Mouse (Mus musculus): Measurements from ENCODE around the gene Fetub. TPM values are rescaled to one million over a fixed set of nuclear protein-coding genes. Genes with fewer than 3 reads are reported as not detected.

The Fetub gene
- not detected in 2 replicates for polyA plus RNA-seq (2014; fragmentation: Nextera tagmentation; extraction: Ambion mirVana)

DNA sequence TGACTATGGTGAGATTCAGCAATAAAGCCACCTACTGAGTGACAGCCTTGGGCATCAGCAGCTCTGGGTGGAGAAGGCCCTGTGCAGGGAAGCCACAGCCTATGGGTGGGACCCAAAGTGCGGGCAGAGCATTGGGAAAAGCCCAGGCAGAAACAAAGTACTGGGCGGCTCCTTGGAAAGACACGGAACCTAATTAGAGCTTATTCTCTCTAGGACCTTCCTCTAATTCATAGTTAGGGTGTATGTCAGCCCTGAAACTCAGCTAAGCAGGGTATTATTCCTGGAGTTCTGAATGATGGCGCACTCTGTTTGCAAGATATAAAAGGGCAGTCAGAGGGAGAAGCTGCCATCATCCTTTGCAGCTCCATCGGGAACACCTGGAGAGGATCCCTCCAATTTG, at the start of gene Fetub:
Gene Fetub (plus strand): TSS at position 301 of the 400 bp plus-strand sequence.
- Histone ChIP-seq H3K9me3 (ENCODE audit: low read depth, low read length) (no peaks in the 10 kb centered on the region), H3K9ac (no peak within 1 kb of the TSS), H3K4me1 (ENCODE audit: insufficient read depth) (no peaks in the 10 kb centered on the region), H3K27me3 (ENCODE audit: insufficient read depth, low read length) (no peaks in the 10 kb centered on the region), H3K36me3 (ENCODE audit: insufficient read depth) (no peaks in the 10 kb centered on the region), H3K27ac (ENCODE audit: low read depth) (no peak within 1 kb of the TSS), H3K4me3 (ENCODE audit: low read depth, low read length) (no peak within 1 kb of the TSS), H3K4me2 (no peak within 1 kb of the TSS)
- ATAC-seq (ENCODE audit: insufficient read depth) (no peak), DNase-seq (no peak)
- TF ChIP-seq CTCF (IDR thresholded peaks at IDR 0.05; ENCODE audit: low read depth), result no peak
- WGBS, result 86% methylated on average over 5 of the region's 5 CpGs

DNA sequence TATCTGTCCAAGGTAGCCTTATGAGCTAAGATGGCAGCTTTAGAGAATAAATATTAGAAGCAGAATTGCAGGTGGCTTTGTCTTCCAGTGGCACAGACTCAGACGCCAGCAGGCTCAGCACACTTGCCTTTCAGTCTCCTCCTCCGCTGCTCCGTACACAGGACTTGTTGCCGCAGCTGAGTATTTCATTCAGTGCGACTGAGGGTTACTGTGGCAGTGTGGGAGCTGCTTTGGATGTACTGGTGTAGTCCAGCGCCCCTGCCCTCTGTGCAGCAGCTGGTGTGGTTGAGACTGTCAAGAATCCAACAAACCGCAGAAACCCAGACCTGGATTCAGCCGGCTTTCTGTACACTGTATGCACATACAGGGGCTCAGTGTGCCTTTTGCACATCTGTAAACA, 45.7 kb upstream of the Fetub start:
- no peak overlapping the region for H3K27ac ChIP-seq (ENCODE audit: low read depth)
- H3K9ac ChIP-seq, result no peak overlapping the region
- peaks cover 60% of the 10 kb centered on the region for H3K36me3 ChIP-seq (ENCODE audit: insufficient read depth)
- no peak for DNase-seq
- no peak overlapping the region for H3K4me2 ChIP-seq
- WGBS, result 91% methylated on average over 8 of the region's 8 CpGs
- no peak for ATAC-seq (ENCODE audit: insufficient read depth)
- H3K4me1 ChIP-seq (ENCODE audit: insufficient read depth), result no peaks in the 10 kb centered on the region
- no peak for TF ChIP-seq CTCF (IDR thresholded peaks at IDR 0.05; ENCODE audit: low read depth)
- no peaks in the 10 kb centered on the region for H3K27me3 ChIP-seq (ENCODE audit: insufficient read depth, low read length)
- no peak overlapping the region for H3K4me3 ChIP-seq (ENCODE audit: low read depth, low read length)
- no peaks in the 10 kb centered on the region for H3K9me3 ChIP-seq (ENCODE audit: low read depth, low read length)

DNA sequence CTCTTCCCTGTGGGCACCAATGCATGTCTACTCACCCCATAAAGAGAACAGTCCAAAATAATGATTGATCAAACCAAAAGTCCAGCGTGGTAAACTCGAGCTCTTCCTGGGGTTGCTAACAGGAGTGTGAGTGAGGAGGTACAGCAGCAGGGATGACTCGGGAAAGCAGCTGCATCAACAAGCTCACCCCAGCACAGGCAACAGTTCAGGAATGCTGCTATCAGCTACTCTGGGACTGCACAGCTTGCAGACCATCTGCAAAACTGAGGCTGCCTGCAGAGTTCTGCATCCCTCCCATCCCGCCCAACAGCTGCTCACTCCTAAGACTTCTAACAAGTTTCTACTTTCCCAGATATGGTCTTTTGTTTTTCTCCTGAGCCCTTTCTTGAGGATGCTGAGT, 44.8 kb upstream of the Fetub start:
- H3K9me3 ChIP-seq (ENCODE audit: low read depth, low read length), result no peaks in the 10 kb centered on the region
- TF ChIP-seq CTCF (IDR thresholded peaks at IDR 0.05; ENCODE audit: low read depth), result no peak
- ATAC-seq (ENCODE audit: insufficient read depth) (no peak), DNase-seq (no peak)
- H3K4me2 ChIP-seq, result no peak overlapping the region
- WGBS, result 60% methylated on average over 4 of the region's 4 CpGs
- no peak overlapping the region for H3K4me3 ChIP-seq (ENCODE audit: low read depth, low read length)
- no peak overlapping the region for H3K27ac ChIP-seq (ENCODE audit: low read depth)
- H3K27me3 ChIP-seq (ENCODE audit: insufficient read depth, low read length), result no peaks in the 10 kb centered on the region
- H3K4me1 ChIP-seq (ENCODE audit: insufficient read depth), result no peaks in the 10 kb centered on the region
- no peak overlapping the region for H3K9ac ChIP-seq
- peaks cover 50% of the 10 kb centered on the region for H3K36me3 ChIP-seq (ENCODE audit: insufficient read depth)

DNA sequence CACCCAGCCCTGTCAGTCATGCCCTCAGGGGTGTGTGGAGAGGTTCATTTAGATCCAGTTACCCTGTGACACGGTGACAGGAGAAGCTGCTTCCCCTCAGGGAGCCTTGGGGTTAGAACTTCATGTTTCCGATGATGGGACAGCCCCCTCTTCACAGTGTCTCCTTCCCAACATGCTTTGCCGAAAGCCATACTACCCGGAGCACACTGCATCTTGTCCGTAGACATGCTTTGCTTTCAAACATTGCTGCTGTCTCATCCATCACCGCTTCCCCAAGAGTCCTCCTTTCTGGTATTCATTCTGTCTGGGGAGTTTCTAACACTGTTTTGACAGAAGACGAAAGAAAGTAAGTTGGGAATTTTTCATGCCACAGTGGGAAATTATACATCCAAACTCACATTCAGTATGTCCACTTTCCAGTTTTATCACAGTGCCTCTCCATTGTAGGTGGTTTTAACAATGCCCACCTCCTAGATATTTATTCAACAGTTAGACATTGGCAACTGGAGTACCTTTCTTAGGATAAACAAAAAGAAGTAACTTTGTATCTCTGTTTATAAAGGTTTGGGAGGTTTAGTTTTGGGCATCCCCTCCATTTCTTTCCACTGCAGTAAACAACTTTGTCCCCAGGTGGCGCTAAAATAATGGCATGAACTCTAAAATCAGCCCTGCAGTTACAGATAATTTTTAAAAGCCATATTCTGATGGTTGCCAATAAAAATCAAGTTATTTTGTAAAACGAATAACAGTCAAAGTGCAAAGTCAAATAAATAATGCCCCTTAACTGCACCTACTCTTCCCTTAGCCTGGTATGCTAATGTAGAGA, 41.7 kb upstream of the Fetub start:
- 37% methylated on average over 9 of the region's 9 CpGs for WGBS
- DNase-seq (peak; percentile 75), ATAC-seq (ENCODE audit: insufficient read depth) (no peak)
- Histone ChIP-seq H3K27me3 (ENCODE audit: insufficient read depth, low read length) (no peaks in the 10 kb centered on the region), H3K9me3 (ENCODE audit: low read depth, low read length) (no peaks in the 10 kb centered on the region), H3K36me3 (ENCODE audit: insufficient read depth) (peaks cover 20% of the 10 kb centered on the region), H3K4me3 (ENCODE audit: low read depth, low read length) (no peak overlapping the region), H3K4me1 (ENCODE audit: insufficient read depth) (no peaks in the 10 kb centered on the region), H3K4me2 (no peak overlapping the region), H3K27ac (ENCODE audit: low read depth) (no peak overlapping the region), H3K9ac (no peak overlapping the region)
- peak; percentile 70 for TF ChIP-seq CTCF (IDR thresholded peaks at IDR 0.05; ENCODE audit: low read depth)

DNA sequence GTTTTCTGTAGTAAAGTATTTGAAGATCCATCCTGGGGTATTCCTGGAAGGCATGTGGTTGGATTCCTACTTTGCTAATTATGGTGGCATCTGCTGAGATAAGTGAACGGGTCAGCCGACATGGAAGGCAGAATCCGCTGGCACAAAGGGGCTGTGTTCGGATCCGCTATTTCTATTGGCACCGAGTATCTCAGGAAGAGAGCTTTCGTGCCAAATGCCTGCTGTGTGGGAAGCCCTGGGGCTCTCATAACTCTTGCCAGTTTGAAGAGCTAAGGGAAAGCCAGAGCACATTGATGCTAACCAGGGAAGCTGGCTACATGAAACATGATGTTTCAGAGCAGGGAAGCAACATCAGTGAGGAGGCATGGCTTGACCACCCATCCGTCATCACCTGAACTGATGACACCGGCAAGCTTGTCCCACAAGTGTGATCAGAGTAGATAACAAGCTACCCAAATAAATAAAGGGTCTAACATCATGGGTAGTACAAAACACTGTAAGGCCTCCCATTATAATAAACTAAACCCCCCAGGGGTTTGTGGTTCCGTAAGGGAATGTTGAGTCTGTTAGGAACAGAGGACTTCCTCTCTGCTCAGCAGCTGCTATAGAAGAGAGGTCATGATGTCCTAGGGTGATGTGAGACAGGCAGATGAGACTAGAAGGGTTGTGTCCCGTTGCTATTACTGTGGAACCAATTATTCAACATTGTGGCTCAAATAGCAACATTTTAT, 40.3 kb upstream of the Fetub start:
- TF ChIP-seq CTCF (IDR thresholded peaks at IDR 0.05; ENCODE audit: low read depth), result no peak
- peaks cover 6% of the 10 kb centered on the region for H3K36me3 ChIP-seq (ENCODE audit: insufficient read depth)
- no peak overlapping the region for H3K27ac ChIP-seq (ENCODE audit: low read depth)
- WGBS, result 66% methylated on average over 11 of the region's 11 CpGs
- no peak overlapping the region for H3K9ac ChIP-seq
- no peak overlapping the region for H3K4me3 ChIP-seq (ENCODE audit: low read depth, low read length)
- H3K9me3 ChIP-seq (ENCODE audit: low read depth, low read length), result no peaks in the 10 kb centered on the region
- ATAC-seq (ENCODE audit: insufficient read depth), result no peak
- no peak overlapping the region for H3K4me2 ChIP-seq
- no peak for DNase-seq
- H3K27me3 ChIP-seq (ENCODE audit: insufficient read depth, low read length), result no peaks in the 10 kb centered on the region
- no peaks in the 10 kb centered on the region for H3K4me1 ChIP-seq (ENCODE audit: insufficient read depth)

DNA sequence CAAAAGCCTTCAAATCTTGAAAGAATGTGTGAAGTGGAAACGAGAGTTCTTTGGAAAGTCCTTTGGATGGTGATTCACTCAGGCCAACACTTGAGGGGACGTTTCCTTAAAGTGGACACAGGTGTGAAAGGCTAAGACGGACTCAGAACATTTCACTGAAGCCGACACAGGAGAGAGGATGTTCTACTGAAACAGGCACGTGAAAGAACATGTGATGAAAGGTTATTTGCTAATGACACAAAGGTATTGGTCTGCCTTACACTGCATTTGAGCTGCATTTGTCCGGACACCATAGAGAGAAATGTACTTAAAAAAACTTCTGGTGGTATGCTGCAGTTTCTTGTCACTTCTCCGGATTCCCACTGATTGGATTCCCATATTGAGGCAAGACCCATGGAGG, 39.4 kb upstream of the Fetub start:
- TF ChIP-seq CTCF (IDR thresholded peaks at IDR 0.05; ENCODE audit: low read depth), result no peak
- H3K4me1 ChIP-seq (ENCODE audit: insufficient read depth), result no peaks in the 10 kb centered on the region
- no peaks in the 10 kb centered on the region for H3K36me3 ChIP-seq (ENCODE audit: insufficient read depth)
- H3K9ac ChIP-seq, result no peak overlapping the region
- no peaks in the 10 kb centered on the region for H3K9me3 ChIP-seq (ENCODE audit: low read depth, low read length)
- no peak overlapping the region for H3K4me3 ChIP-seq (ENCODE audit: low read depth, low read length)
- H3K27me3 ChIP-seq (ENCODE audit: insufficient read depth, low read length), result no peaks in the 10 kb centered on the region
- no peak for DNase-seq
- 68% methylated on average over 7 of the region's 7 CpGs for WGBS
- ATAC-seq (ENCODE audit: insufficient read depth), result no peak
- no peak overlapping the region for H3K27ac ChIP-seq (ENCODE audit: low read depth)
- no peak overlapping the region for H3K4me2 ChIP-seq

DNA sequence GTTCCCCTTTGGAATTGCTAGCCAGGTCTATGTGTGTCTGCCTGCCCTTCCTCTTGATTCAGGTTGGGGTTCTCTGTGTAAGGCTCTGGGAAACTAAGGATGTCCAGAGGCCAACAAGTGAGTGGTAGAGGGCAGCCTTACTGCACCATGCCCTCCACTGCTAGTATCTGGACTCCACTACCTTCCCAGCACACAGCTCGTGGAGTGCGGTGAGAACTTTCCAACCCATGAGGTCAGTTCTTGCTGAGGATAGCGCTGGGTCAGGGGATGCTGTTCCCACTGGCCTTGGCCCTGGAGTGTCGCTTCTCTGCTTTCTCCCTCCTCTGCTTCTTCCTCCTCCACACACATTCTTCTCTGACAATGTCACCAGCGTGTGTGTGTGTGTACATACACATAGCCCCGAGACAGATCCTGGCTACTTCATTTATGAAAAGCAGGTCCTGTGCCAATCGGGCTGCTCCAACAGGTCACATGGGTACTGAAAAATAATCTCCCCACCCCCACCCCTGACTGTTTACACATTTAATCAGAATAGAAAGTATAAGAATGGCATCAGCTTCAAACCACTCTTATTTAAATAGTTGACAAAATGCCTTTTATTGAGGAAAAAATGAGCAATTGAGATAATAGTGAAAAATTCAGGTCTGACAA, 38.1 kb upstream of the Fetub start:
- no peaks in the 10 kb centered on the region for H3K4me1 ChIP-seq (ENCODE audit: insufficient read depth)
- H3K9ac ChIP-seq, result no peak overlapping the region
- ATAC-seq (ENCODE audit: insufficient read depth) (no peak), DNase-seq (no peak)
- no peak overlapping the region for H3K27ac ChIP-seq (ENCODE audit: low read depth)
- H3K9me3 ChIP-seq (ENCODE audit: low read depth, low read length), result no peaks in the 10 kb centered on the region
- no peak for TF ChIP-seq CTCF (IDR thresholded peaks at IDR 0.05; ENCODE audit: low read depth)
- H3K27me3 ChIP-seq (ENCODE audit: insufficient read depth, low read length), result no peaks in the 10 kb centered on the region
- no peak overlapping the region for H3K4me2 ChIP-seq
- 47% methylated on average over 7 of the region's 7 CpGs for WGBS
- no peak overlapping the region for H3K4me3 ChIP-seq (ENCODE audit: low read depth, low read length)
- no peaks in the 10 kb centered on the region for H3K36me3 ChIP-seq (ENCODE audit: insufficient read depth)

Measured in lung, embryonic 14.5 days (tissue).